Mouse (Mus musculus) yolk sac, embryonic 10.5 days (tissue): ENCODE results near the gene Olfr13.
"Not testable (repeated sequence)": the region's sequence is repeated elsewhere in the genome, so short reads cannot be mapped to it uniquely, and the experiment has no call there.

ENCODE experiments used
- DNase-seq: peaks from one replicate; pipeline ENCODE4 v3.0.0-alpha.2; 2017; ENCODE audit warnings: low spot score

Gene Olfr13

GRCm38 (mm10) chr6:43171840-43172239 is at the start of gene Olfr13:
Gene Olfr13 (plus strand): TSS chr6:43172140.
- DNase-seq = no peak

GRCm38 (mm10) chr6:43146267-43146666 is 25.7 kb upstream of the Olfr13 start, which contains the start of gene Olfr237-ps1:
Gene Olfr237-ps1 (plus strand): TSS chr6:43146567.
- DNase-seq = not testable (repeated sequence)

GRCm38 (mm10) chr6:43159502-43159901 is 12.4 kb upstream of the Olfr13 start:
- no peak for DNase-seq

- DNase-seq = no peak
Observed at GRCm38 (mm10) chr6:43162982-43163381, 9.0 kb upstream of the Olfr13 start, which contains the start of gene Olfr437. Gene Olfr437 (plus strand): TSS chr6:43163282.

GRCm38 (mm10) chr6:43167246-43167645 is 4.7 kb upstream of the Olfr13 start:
- no peak for DNase-seq

GRCm38 (mm10) chr6:43178129-43178528 is 6.2 kb downstream of the Olfr13 start:
- DNase-seq = no peak

GRCm38 (mm10) chr6:43178584-43179501 is 6.9 kb downstream of the Olfr13 start:
- DNase-seq = no peak

GRCm38 (mm10) chr6:43190986-43191385 is 19.0 kb downstream of the Olfr13 start:
- no peak for DNase-seq

GRCm38 (mm10) chr6:43196781-43197180 is 24.8 kb downstream of the Olfr13 start, which contains the start of gene Olfr435:
Gene Olfr435 (plus strand): TSS chr6:43197146.
- no peak for DNase-seq

GRCm38 (mm10) chr6:43198094-43198493 is 26.2 kb downstream of the Olfr13 start:
- DNase-seq = no peak

- DNase-seq = no peak
Observed at GRCm38 (mm10) chr6:43202786-43203185, 30.8 kb downstream of the Olfr13 start.

- no peak for DNase-seq
Observed at GRCm38 (mm10) chr6:43205355-43205754, 33.4 kb downstream of the Olfr13 start.

GRCm38 (mm10) chr6:43212873-43213272 is 40.9 kb downstream of the Olfr13 start, which contains the start of gene Olfr434:
Gene Olfr434 (plus strand): TSS chr6:43213021.
- DNase-seq = not testable (repeated sequence)
